ENCODE assay signal across 21 mouse cellular contexts in genomic region chr11:44902165-44902564, GRCm38 (mm10).
DNase-seq lines count a peak whose midpoint lies in the region; ATAC-seq and TF ChIP-seq lines count a peak whose summit lies in the region.
"Had no signal": no experiment of that assay in that cellular context is flagged by ENCODE, and none has a peak within 500 bp of the region (broad histone marks: within the 10 kb centered on the region; RNA-seq: fewer than 3 reads in every experiment).

No protein-coding gene starts in this region.

- no peaks in the 10 kb centered on the region for H3K36me3 ChIP-seq in hindbrain, embryonic 12.5 days
- H3K36me3 ChIP-seq in hindbrain, embryonic 11.5 days (ENCODE audit: control insufficient read depth, insufficient read depth, low read length), result no peaks in the 10 kb centered on the region
- no peaks in the 10 kb centered on the region for H3K36me3 ChIP-seq in thymus, adult 2 months (ENCODE audit: control insufficient read depth, insufficient read depth, low read length)
- H3K36me3 ChIP-seq: embryonic facial prominence, embryonic 13.5 days; forebrain, embryonic 10.5 days; heart, embryonic 13.5 days; midbrain, embryonic 15.5 days; neural tube, embryonic 12.5 days had no signal

- no peaks in the 10 kb centered on the region for H3K27me3 ChIP-seq in hindbrain, embryonic 12.5 days
- no peaks in the 10 kb centered on the region for H3K27me3 ChIP-seq in hindbrain, embryonic 11.5 days (ENCODE audit: control insufficient read depth, insufficient read depth, low read length)
- no peaks in the 10 kb centered on the region for H3K27me3 ChIP-seq in thymus, adult 2 months (ENCODE audit: control insufficient read depth, insufficient read depth, low read length)
- H3K27me3 ChIP-seq: embryonic facial prominence, embryonic 13.5 days; heart, embryonic 13.5 days; midbrain, embryonic 15.5 days; neural tube, embryonic 12.5 days had no signal

- H3K9me3 ChIP-seq in hindbrain, embryonic 12.5 days (replicated peaks), result no peaks in the 10 kb centered on the region
- H3K9me3 ChIP-seq in hindbrain, embryonic 11.5 days (ENCODE audit: control insufficient read depth, low read length), result no peaks in the 10 kb centered on the region
- H3K9me3 ChIP-seq: embryonic facial prominence, embryonic 13.5 days; forebrain, embryonic 10.5 days; heart, embryonic 13.5 days; midbrain, embryonic 15.5 days; neural tube, embryonic 12.5 days had no signal

- WGBS in hindbrain, embryonic 12.5 days, result 61% methylated on average over 6 of the region's 6 CpGs
- WGBS in hindbrain, embryonic 11.5 days, result 79% methylated on average over 6 of the region's 6 CpGs
- WGBS in thymus, adult 2 months, result 87% methylated on average over 6 of the region's 6 CpGs

- peak; percentile 9 for DNase-seq in adrenal gland, postnatal 14 days
- DNase-seq in adrenal gland, adult 18-20 months (ENCODE audit: low spot score in 2 of 2), result no peak
- no peak for DNase-seq in hindbrain, embryonic 11.5 days (ENCODE audit: low spot score)
- peak; percentile 62 for DNase-seq in 3134 (ENCODE audit: extremely low read depth, insufficient read length, low spot score)
- peak; percentile 40 for DNase-seq in brain, embryonic 14.5 days (ENCODE audit: low read depth)
- no peak for DNase-seq in thymus, adult 2 months
- DNase-seq in frontal cortex, postnatal 36 days (ENCODE audit: low spot score in 2 of 2), result no peak
- DNase-seq: gastrocnemius, postnatal 36 days; heart, postnatal 4 days; kidney, adult 2 months; kidney, postnatal 4 days; lung, embryonic 14.5 days; right cerebral cortex, postnatal 4 days had no signal

- no peak for TF ChIP-seq CTCF in brain, embryonic 14.5 days (IDR thresholded peaks at IDR 0.05; ENCODE audit: borderline replicate concordance, extremely low read depth, insufficient read depth, insufficient read length)
- no peak for TF ChIP-seq CTCF in thymus, adult 2 months (IDR thresholded peaks at IDR 0.05; ENCODE audit: borderline replicate concordance, control insufficient read depth, extremely low read depth, insufficient read depth, low read length, poor library complexity)

- H3K9ac ChIP-seq in hindbrain, embryonic 12.5 days, result no peak overlapping the region
- H3K9ac ChIP-seq in hindbrain, embryonic 11.5 days (ENCODE audit: low read depth, low read length), result no peak overlapping the region
- H3K9ac ChIP-seq: embryonic facial prominence, embryonic 13.5 days; heart, embryonic 13.5 days; lung, embryonic 14.5 days; midbrain, embryonic 15.5 days; neural tube, embryonic 12.5 days had no signal

- no peak overlapping the region for H3K4me3 ChIP-seq in hindbrain, embryonic 12.5 days
- no peak overlapping the region for H3K4me3 ChIP-seq in hindbrain, embryonic 11.5 days (ENCODE audit: low read depth, low read length)
- no peak overlapping the region for H3K4me3 ChIP-seq in thymus, adult 2 months (ENCODE audit: control insufficient read depth, insufficient read depth, low read length)
- H3K4me3 ChIP-seq: embryonic facial prominence, embryonic 13.5 days; forebrain, embryonic 10.5 days; heart, embryonic 13.5 days; midbrain, embryonic 15.5 days; neural tube, embryonic 12.5 days had no signal

- no peak for TF ChIP-seq POLR2A in brain, embryonic 14.5 days (IDR thresholded peaks at IDR 0.05; ENCODE audit: borderline replicate concordance, extremely low read depth, insufficient read depth, insufficient read length, poor library complexity, severe bottlenecking)
- TF ChIP-seq POLR2A in thymus, adult 2 months (IDR thresholded peaks at IDR 0.05; ENCODE audit: control insufficient read depth, extremely low read depth, insufficient read depth, low read length, poor library complexity), result no peak

- H3K4me1 ChIP-seq in hindbrain, embryonic 12.5 days, result peaks cover 45% of the 10 kb centered on the region
- H3K4me1 ChIP-seq in hindbrain, embryonic 11.5 days (replicated peaks; ENCODE audit: control insufficient read depth, insufficient read depth, low read length), result peaks cover 3% of the 10 kb centered on the region; the same call in 1 of the 2 replicates
- no peaks in the 10 kb centered on the region for H3K4me1 ChIP-seq in thymus, adult 2 months (replicated peaks; ENCODE audit: control insufficient read depth, insufficient read depth, low read length)

- 0 out of 2 replicates have a peak overlapping the region, but pooled peaks have one; percentile 3 for H3K27ac ChIP-seq in hindbrain, embryonic 12.5 days
- no peak overlapping the region for H3K27ac ChIP-seq in hindbrain, embryonic 11.5 days (ENCODE audit: low read depth, low read length)
- H3K27ac ChIP-seq in thymus, adult 2 months (ENCODE audit: control insufficient read depth, insufficient read depth, low read length), result no peak overlapping the region
- H3K27ac ChIP-seq: embryonic facial prominence, embryonic 13.5 days; forebrain, embryonic 10.5 days; heart, embryonic 13.5 days; macrophage; midbrain, embryonic 15.5 days; neural tube, embryonic 12.5 days had no signal

- no peak for ATAC-seq in hindbrain, embryonic 12.5 days (ENCODE audit: low FRiP score)
- ATAC-seq in hindbrain, embryonic 11.5 days (ENCODE audit: low FRiP score), result no peak
- ATAC-seq: midbrain, embryonic 15.5 days had no signal

- H3K4me2 ChIP-seq in hindbrain, embryonic 12.5 days (replicated peaks), result no peak overlapping the region
- no peak overlapping the region for H3K4me2 ChIP-seq in hindbrain, embryonic 11.5 days (replicated peaks; ENCODE audit: low read depth, low read length)
- H3K4me2 ChIP-seq: embryonic facial prominence, embryonic 13.5 days; heart, embryonic 13.5 days; liver, embryonic 11.5 days; lung, embryonic 14.5 days; midbrain, embryonic 15.5 days; neural tube, embryonic 12.5 days had no signal

Comparison
In these comparisons a context has a peak if more than half of its experiments do, and no peak if none do; other contexts are left out.
1. DNase-seq: peak in adrenal gland, postnatal 14 days (single experiment), 3134 (single experiment) and brain, embryonic 14.5 days (single experiment); none in adrenal gland, adult 18-20 months (0 of 2), hindbrain, embryonic 11.5 days (single experiment), thymus, adult 2 months (single experiment) and frontal cortex, postnatal 36 days (0 of 2).